Mouse (Mus musculus) brown adipose tissue, adult 24 weeks (tissue): ENCODE data around the gene Ccdc158. TPM values are rescaled to one million over a fixed set of nuclear protein-coding genes. Genes with fewer than 3 reads are reported as not detected.

Experiments used
- H3K27ac ChIP-seq: fragments of 200-500 bp; replicated peaks from 2 replicates; pipeline ENCODE4 v1.5.1; 2012; ENCODE audit warnings: low read depth, mild to moderate bottlenecking, low read length
- H3K4me1 ChIP-seq: fragments of 200-500 bp; 2 replicates; pipeline ENCODE4 v1.6.1; 2012; ENCODE audit warnings: low read length, mixed read lengths; ENCODE audit not compliant: control insufficient read depth, insufficient read depth, insufficient read length
- H3K4me3 ChIP-seq: fragments of 200-500 bp; 2 replicates; pipeline ENCODE4 v1.5.1; 2012; ENCODE audit warnings: low read depth, mild to moderate bottlenecking, low read length, moderate library complexity; ENCODE audit not compliant: insufficient read depth
- polyA plus RNA-seq: library from polyadenylated mRNA; stranded (reverse); fragments of >200 nt; gene quantifications from 2 replicates; pipeline ENCODE4 v1.2.4, GENCODE M21; 2012; ENCODE audit not compliant: missing spikeins, insufficient read depth, insufficient read length

The Ccdc158 gene
- polyA plus RNA-seq, 1 experiment, result 0.32 TPM

DNA sequence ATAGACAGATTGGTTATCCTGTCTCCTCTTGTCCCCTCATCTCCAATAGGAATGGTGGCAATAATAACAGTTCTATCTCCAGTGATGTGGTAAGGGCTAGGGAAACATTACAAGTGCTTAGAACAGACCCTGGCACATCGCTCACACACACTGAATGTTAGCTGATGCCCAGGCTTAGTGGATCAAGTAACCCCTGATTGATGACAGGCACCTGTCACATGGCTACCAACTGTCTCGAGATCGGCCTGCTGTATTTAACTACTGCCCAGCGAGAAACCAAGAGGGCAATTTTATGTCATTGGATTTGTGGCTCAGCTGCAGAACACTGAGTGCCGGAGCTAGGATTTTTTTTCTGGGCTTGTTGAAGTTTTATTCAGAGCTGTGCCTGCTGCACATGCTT, 80.0 kb downstream of the Ccdc158 start:
- H3K27ac ChIP-seq, result no peak overlapping the region
- H3K4me3 ChIP-seq, result no peak overlapping the region
- H3K4me1 ChIP-seq, result no peaks in the 10 kb centered on the region

DNA sequence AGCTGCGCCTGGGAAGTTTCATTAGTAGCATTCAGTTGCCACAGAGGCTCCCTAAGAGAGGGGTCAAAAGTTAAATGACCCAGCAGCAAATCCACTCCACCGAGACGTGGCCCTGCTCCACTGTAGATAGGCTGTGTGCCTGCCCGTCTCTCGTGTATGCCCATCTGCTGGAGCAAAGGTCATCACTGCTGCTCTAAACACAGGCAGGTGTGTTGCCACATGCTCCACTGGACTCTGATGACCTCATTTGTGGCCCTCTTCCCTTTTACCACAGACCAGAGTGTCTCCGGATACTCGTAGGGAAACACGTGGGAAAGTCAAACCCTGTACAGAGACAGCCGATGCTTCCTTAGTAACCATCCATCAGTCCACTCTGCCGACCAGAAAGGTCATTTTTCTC, 89.1 kb downstream of the Ccdc158 start:
- H3K4me1 ChIP-seq, result no peaks in the 10 kb centered on the region
- no peak overlapping the region for H3K4me3 ChIP-seq
- H3K27ac ChIP-seq, result no peak overlapping the region

DNA sequence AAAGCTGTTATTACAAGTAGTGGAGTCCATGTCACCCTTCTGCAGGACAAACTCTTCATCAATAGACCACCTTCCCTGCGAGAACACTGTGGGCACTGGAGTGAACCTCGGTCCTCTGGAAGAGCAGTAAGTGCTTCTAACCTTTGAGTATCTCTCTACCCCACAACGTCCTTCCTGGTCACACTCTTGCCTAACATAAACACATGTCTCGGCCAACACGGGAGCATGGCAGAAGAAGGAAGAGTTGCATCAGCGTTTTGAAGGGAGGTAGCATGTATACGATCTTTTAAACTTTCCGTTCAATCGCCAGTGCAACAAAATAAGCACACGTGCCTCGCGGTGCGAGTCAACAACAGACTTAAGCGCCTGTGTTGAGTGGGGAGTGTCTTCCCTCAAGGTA, 95.5 kb downstream of the Ccdc158 start:
- Histone ChIP-seq H3K4me1 (no peaks in the 10 kb centered on the region), H3K27ac (no peak overlapping the region), H3K4me3 (no peak overlapping the region)

DNA sequence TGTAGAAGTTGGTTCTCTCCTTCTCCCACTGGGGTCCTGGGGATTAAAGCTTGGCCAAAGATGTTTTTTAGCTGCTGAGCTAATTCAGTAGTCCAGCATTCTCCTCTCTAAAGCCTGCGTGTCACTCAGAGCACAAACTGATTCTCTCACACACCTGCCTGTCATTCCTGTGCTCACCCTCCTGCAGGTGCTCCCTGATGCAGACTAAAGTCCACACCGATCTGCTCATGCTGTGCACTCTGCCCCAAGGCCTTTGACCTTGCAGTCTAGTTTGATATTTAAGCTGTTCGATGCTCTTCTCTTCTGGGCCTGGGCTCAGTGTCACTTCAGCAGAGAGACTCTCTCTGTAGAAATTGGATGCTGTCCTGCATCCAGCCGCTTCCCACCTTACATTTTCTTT, 103.8 kb downstream of the Ccdc158 start:
- H3K4me1 ChIP-seq, result no peaks in the 10 kb centered on the region
- H3K4me3 ChIP-seq, result no peak overlapping the region
- H3K27ac ChIP-seq, result no peak overlapping the region

DNA sequence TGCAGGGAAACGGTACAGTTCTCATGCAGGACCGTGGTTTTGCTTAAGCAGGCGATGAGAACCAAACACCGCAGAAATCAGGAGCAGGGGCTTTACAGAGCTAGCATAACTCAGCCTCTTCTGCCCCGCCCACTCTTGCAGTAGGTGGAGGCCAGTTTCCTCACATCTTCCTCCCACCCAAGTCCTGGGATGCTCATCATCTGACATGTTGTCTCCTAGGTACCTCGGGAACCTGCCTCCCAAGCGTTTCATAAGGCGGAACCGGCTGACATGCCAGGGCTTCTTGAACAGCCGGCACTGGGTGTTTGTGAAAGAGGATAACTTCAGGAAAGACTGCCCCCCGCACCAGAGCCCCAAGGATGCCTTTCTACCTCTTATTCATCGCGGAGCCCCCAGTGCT, 113.1 kb downstream of the Ccdc158 start:
- Histone ChIP-seq H3K27ac (no peak overlapping the region), H3K4me1 (no peaks in the 10 kb centered on the region), H3K4me3 (no peak overlapping the region)

DNA sequence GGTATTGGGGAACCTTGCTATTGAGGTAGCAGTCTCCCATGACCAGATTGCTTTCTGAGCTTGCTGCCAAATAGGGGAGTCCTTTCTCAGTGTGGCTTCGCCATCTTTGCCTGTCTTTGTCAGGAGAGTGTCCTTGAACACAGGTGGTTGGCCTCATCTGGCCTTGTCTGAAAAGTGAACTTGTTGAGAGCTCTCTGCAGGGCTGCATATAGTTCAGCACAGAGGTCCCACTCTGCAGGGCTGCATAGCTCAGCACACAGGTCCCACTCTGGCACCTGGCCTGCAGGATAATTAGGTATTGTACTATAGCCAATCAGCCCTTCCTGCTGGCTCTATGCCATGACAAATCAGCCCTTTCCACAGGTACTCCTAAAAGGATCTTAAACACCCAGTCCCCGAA, 114.9 kb downstream of the Ccdc158 start:
- Histone ChIP-seq H3K27ac (no peak overlapping the region), H3K4me1 (no peaks in the 10 kb centered on the region), H3K4me3 (no peak overlapping the region)

Other genes with a start within 250 kb of the Ccdc158 start
- 20.3 and 20.9 TPM in 2 replicates for gene Nup54, start 240.1 kb downstream of the Ccdc158 start, polyA plus RNA-seq
- 50.9 and 52.2 TPM in 2 replicates for gene Scarb2, start 168.4 kb downstream of the Ccdc158 start, polyA plus RNA-seq
- gene Fam47e, start 120.2 kb downstream of the Ccdc158 start, polyA plus RNA-seq, result not detected in 2 replicates
- 7.4 and 8.2 TPM in 2 replicates for gene Stbd1, start 72.2 kb downstream of the Ccdc158 start, polyA plus RNA-seq
- gene Shroom3, start 8.2 kb upstream of the Ccdc158 start, polyA plus RNA-seq, result 0.50 and 0.59 TPM in 2 replicates